Mouse (Mus musculus) left cerebral cortex, adult 6 months (tissue): ENCODE data around the gene Flrt3. TPM values are rescaled to one million over a fixed set of nuclear protein-coding genes. Genes with fewer than 3 reads are reported as not detected.

ENCODE experiments used
- long read RNA-seq, 2 experiments: library from polyadenylated mRNA; unstranded; transcript quantifications; one replicate each; pipeline ENCODE4 v2.0.0; 2019 to 2020
- polyA plus RNA-seq: library from polyadenylated mRNA; unstranded; fragments of <200 nt; fragmentation: Nextera tagmentation; gene quantifications from 2 replicates; pipeline ENCODE4 v1.2.3, GENCODE M21; 2021

Flrt3 gene
- 14.0 and 16.7 TPM in 2 replicates for polyA plus RNA-seq
- long read RNA-seq, experiment 1, transcript Flrt3-202 (3 exons, 3,977 nt), result major isoform, 86 of 98 reads
- long read RNA-seq, experiment 1, partial matches to known transcripts, result 2 of 98 reads
- long read RNA-seq, experiment 1, other reads (novel, unspliced or antisense), result 9 of 98 reads
- long read RNA-seq, experiment 2, transcript Flrt3-202 (3 exons, 3,977 nt), result major isoform, 11 of 33 reads
- long read RNA-seq, experiment 2, partial matches to known transcripts, result 3 of 33 reads
- long read RNA-seq, experiment 2, other reads (novel, unspliced or antisense), result 19 of 33 reads

GRCm38 (mm10) chr2:140670963-140671702 is at the start of gene Flrt3:
TSS of gene Flrt3 (minus strand) at chr2:140671469.

